Mouse (Mus musculus) C2C12 (cell line): ENCODE data around the gene Zranb3. TPM values are rescaled to one million over a fixed set of nuclear protein-coding genes. Genes with fewer than 3 reads are reported as not detected.

Source experiments
- H3K27me3 ChIP-seq: one replicate; pipeline ENCODE4 v1.6.1; 2011; ENCODE audit not compliant: control insufficient read depth, insufficient read depth, insufficient read length
- H3K36me3 ChIP-seq: one replicate; pipeline ENCODE4 v1.6.1; 2011; ENCODE audit not compliant: control insufficient read depth, insufficient read depth
- H3K4me3 ChIP-seq: one replicate; pipeline ENCODE4 v1.5.1; 2011; ENCODE audit warnings: mild to moderate bottlenecking, control low read depth; ENCODE audit not compliant: poor library complexity, insufficient read depth, severe bottlenecking
- H3K79me2 ChIP-seq: one replicate; pipeline ENCODE4 v1.6.1; 2011; ENCODE audit not compliant: control insufficient read depth, insufficient read depth
- H3K79me3 ChIP-seq: one replicate; pipeline ENCODE4 v1.6.1; 2011; ENCODE audit warnings: low read depth, control low read depth
- H3ac ChIP-seq: one replicate; pipeline ENCODE3; 2011; ENCODE audit warnings: low read depth; ENCODE audit not compliant: control insufficient read depth, insufficient read length
- CEBPB ChIP-seq: IDR thresholded peaks from one replicate; pipeline ENCODE4 v1.6.1; 2011; ENCODE audit warnings: low read depth, mild to moderate bottlenecking, control low read depth, moderate library complexity
- CTCF ChIP-seq: IDR thresholded peaks from one replicate; pipeline ENCODE4 v1.5.1; 2011; ENCODE audit not compliant: control insufficient read depth, insufficient read depth, insufficient read length
- FOSL1 ChIP-seq: IDR thresholded peaks from one replicate; pipeline ENCODE4 v1.8.0; 2011; ENCODE audit warnings: mild to moderate bottlenecking, low read length; ENCODE audit not compliant: poor library complexity, insufficient read depth, severe bottlenecking
- MAX ChIP-seq: IDR thresholded peaks from one replicate; pipeline ENCODE4 v1.6.1; 2011; ENCODE audit warnings: mild to moderate bottlenecking, control low read depth
- MYOD1 ChIP-seq: IDR thresholded peaks from one replicate; pipeline ENCODE4 v1.6.1; 2011; ENCODE audit warnings: low read depth; ENCODE audit not compliant: control insufficient read depth, insufficient read length
- MYOG ChIP-seq: IDR thresholded peaks from one replicate; pipeline ENCODE4 v1.6.1; 2011; ENCODE audit not compliant: control insufficient read depth, insufficient read length; ENCODE audit errors: extremely low read depth
- USF1 ChIP-seq: IDR thresholded peaks from one replicate; pipeline ENCODE4 v1.6.1; 2011; ENCODE audit warnings: low read depth, mild to moderate bottlenecking, control low read depth, moderate library complexity
- polyA plus RNA-seq: library from polyadenylated mRNA; unstranded; fragments of >200 nt; fragmentation: generic; extraction: Trizol; gene quantifications from one replicate; pipeline ENCODE4 v1.2.1, GENCODE M21; 2012; ENCODE audit warnings: missing spikeins

Gene Zranb3
- polyA plus RNA-seq, 1 experiment, result 3.1 TPM

GRCm38 (mm10) chr1:127937277-127937676, 165.6 kb downstream of the Zranb3 start:
- TF ChIP-seq MYOG (no peak), MAX (no peak), CEBPB (no peak), FOSL1 (no peak), MYOD1 (no peak), USF1 (no peak), CTCF (no peak)
- Histone ChIP-seq H3K36me3 (peaks cover 72% of the 10 kb centered on the region), H3K79me3 (no peaks in the 10 kb centered on the region), H3K27me3 (no peaks in the 10 kb centered on the region), H3K4me3 (no peak overlapping the region), H3K79me2 (no peaks in the 10 kb centered on the region), H3ac (no peak overlapping the region)

- peaks cover 56% of the 10 kb centered on the region for H3K36me3 ChIP-seq
- H3K79me3 ChIP-seq, result no peaks in the 10 kb centered on the region
- no peak overlapping the region for H3ac ChIP-seq
These were observed 168.5 kb downstream of the Zranb3 start for GRCm38 (mm10) chr1:127934322-127934721.

GRCm38 (mm10) chr1:127933405-127933804, 169.4 kb downstream of the Zranb3 start:
- Histone ChIP-seq H3K27me3 (no peaks in the 10 kb centered on the region), H3ac (no peak overlapping the region), H3K79me2 (no peaks in the 10 kb centered on the region), H3K79me3 (no peaks in the 10 kb centered on the region), H3K4me3 (no peak overlapping the region), H3K36me3 (peaks cover 48% of the 10 kb centered on the region)
- TF ChIP-seq MYOD1, result no peak
- TF ChIP-seq USF1, result no peak
- no peak for TF ChIP-seq MAX
- TF ChIP-seq FOSL1, result no peak
- TF ChIP-seq CTCF, result no peak
- TF ChIP-seq CEBPB, result no peak

More at GRCm38 (mm10) chr1:127934322-127934721, 168.5 kb downstream of the Zranb3 start:
- Histone ChIP-seq H3K79me2 (no peaks in the 10 kb centered on the region), H3K27me3 (no peaks in the 10 kb centered on the region), H3K4me3 (no peak overlapping the region)
- no peak for TF ChIP-seq MYOG

- Histone ChIP-seq H3K27me3 (no peaks in the 10 kb centered on the region), H3K79me2 (no peaks in the 10 kb centered on the region), H3ac (no peak overlapping the region), H3K79me3 (no peaks in the 10 kb centered on the region), H3K36me3 (peaks cover 35% of the 10 kb centered on the region), H3K4me3 (no peak overlapping the region)
- TF ChIP-seq FOSL1 (no peak), MYOG (no peak), CTCF (no peak), USF1 (no peak), MYOD1 (no peak), CEBPB (no peak), MAX (no peak)
These were observed 187.0 kb downstream of the Zranb3 start for GRCm38 (mm10) chr1:127915802-127916201.

GRCm38 (mm10) chr1:127915316-127915715, 187.5 kb downstream of the Zranb3 start:
- no peaks in the 10 kb centered on the region for H3K79me2 ChIP-seq
- no peak overlapping the region for H3ac ChIP-seq
- TF ChIP-seq FOSL1, result no peak
- TF ChIP-seq USF1, result no peak
- no peak for TF ChIP-seq CTCF
- no peak for TF ChIP-seq MYOD1
- no peak for TF ChIP-seq MAX
- TF ChIP-seq CEBPB, result no peak
- no peak for TF ChIP-seq MYOG
- no peaks in the 10 kb centered on the region for H3K79me3 ChIP-seq
- H3K36me3 ChIP-seq, result peaks cover 37% of the 10 kb centered on the region
- H3K27me3 ChIP-seq, result no peaks in the 10 kb centered on the region
- H3K4me3 ChIP-seq, result no peak overlapping the region

GRCm38 (mm10) chr1:127913116-127913515, 189.7 kb downstream of the Zranb3 start:
- peaks cover 44% of the 10 kb centered on the region for H3K36me3 ChIP-seq

More at GRCm38 (mm10) chr1:127913116-127913515, 189.7 kb downstream of the Zranb3 start:
- no peaks in the 10 kb centered on the region for H3K27me3 ChIP-seq
- H3K79me3 ChIP-seq, result no peaks in the 10 kb centered on the region
- no peaks in the 10 kb centered on the region for H3K79me2 ChIP-seq
- no peak overlapping the region for H3ac ChIP-seq
- H3K4me3 ChIP-seq, result no peak overlapping the region
- no peak for TF ChIP-seq CEBPB
- TF ChIP-seq FOSL1, result no peak
- TF ChIP-seq CTCF, result no peak
- TF ChIP-seq MYOG, result no peak
- TF ChIP-seq MAX, result no peak
- no peak for TF ChIP-seq USF1
- no peak for TF ChIP-seq MYOD1
